Mouse (Mus musculus) embryo, embryonic 9.5 days (tissue): Measurements from ENCODE around the gene Pnisr.
A peak's percentile ranks its signal among the peaks of the same experiment; 100 is the strongest.

Experiments
- DNase-seq: peaks from one replicate; pipeline ENCODE4 v3.0.0-alpha.2; 2017; ENCODE audit errors: extremely low spot score

The Pnisr gene

DNA sequence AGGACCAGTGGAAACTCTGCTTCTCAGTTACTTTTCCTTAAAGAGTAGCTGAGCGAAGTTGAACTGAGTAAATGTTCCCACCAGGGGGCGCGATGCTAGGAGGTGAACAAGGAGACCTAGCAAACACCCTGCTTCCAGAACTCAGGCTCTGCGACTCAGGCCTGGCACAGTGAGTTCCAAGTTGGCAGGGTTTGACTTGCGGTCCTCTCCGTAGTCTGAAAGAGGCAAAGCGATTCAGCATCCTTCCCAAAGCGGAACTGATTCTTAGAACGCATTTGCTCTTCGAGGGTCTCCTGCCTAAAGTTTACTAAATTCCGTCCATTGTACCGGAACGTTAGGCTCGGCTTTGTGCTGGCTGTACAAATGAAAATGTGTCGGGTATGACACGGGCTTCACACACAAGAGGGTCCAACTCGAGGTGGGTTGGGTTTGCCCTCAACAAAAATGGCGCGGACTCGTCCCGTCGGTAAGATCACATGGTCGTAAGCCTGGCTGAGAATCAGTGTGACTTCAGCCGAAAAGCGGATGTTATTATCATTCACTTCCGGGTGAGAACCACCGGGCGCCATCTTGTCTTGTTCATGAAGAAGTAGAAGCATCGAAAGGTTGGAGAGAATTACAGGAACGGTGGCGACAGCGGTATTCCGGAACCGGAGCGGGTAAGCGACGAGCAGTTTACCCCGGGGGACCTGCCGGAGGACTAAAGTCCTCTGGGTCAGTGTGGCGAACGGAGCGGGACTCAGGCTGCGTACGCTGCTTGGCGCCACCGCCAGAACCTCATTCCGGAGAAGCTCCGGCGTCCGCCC is at the start of gene Pnisr:
Pnisr (plus strand) TSS at position 103 of the 806 bp plus-strand sequence.
- DNase-seq: peak; percentile 92

- DNase-seq: no peak
Measured at GRCm38 (mm10) chr4:21801013-21801412, 46.4 kb upstream of the Pnisr start.

- no peak for DNase-seq
Measured at GRCm38 (mm10) chr4:21801620-21802019, 45.8 kb upstream of the Pnisr start.

- DNase-seq: no peak
Measured at GRCm38 (mm10) chr4:21807204-21807603, 40.2 kb upstream of the Pnisr start.

DNA sequence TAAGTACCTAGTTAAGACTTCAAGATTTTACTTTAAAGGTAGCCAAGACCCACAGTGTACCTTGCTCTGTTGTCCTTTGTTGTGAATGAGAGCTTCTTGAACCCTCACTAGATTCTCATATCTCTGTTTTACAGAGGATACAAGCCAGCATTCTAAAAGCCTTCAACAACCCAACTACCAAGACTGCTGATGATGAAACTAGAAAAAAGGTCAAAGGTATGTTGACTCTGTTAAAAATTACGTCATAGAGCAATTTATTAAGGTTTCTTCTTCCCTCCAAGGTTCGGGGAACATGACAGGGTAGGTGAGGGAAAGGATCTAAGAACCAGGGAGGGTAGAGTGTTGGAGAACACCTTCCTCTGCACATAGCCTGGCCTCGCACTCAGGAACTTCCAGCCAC is 36.8 kb upstream of the Pnisr start:
- DNase-seq: no peak

DNA sequence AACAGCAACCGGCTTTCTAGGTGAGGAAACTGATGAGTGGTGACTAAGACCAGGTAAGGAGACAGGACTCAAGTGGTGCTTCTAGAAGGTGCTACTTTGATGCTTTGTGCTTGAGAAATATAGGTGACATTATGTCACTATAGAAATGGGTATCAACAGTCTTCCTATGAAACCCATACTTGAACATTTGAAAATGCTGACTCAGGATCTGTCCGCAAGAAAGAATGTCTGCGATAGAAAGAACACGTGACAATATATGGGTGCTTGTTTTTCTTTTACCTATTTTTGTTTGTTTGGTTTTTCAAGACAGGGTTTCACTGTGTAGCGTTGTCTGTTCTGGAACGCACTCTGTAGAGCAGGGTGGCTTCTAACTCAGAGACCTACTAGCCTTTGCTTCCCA is 34.7 kb upstream of the Pnisr start:
- no peak for DNase-seq

- peak; percentile 53 for DNase-seq
Measured at GRCm38 (mm10) chr4:21814029-21814428, 33.4 kb upstream of the Pnisr start.

DNA sequence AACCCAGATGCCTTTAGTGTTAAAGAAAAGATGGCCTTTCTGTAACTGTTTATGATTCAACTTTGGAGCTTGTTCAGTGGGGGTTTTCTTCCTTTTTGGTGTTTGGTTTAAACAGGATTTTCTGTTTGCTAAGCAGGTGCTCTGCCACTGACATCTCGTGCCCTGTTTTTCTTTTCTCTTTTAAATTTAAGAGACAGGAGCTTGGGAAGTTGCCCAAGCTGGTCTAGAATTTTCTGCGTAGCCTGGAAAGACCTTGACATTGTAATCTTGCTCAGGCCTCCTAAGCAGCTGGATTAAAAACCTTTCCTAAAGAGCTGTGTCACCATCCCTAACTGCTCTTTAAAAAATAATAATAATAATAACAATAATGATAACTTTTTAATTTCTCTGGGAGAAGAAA is 20.8 kb upstream of the Pnisr start:
- DNase-seq: no peak

DNA sequence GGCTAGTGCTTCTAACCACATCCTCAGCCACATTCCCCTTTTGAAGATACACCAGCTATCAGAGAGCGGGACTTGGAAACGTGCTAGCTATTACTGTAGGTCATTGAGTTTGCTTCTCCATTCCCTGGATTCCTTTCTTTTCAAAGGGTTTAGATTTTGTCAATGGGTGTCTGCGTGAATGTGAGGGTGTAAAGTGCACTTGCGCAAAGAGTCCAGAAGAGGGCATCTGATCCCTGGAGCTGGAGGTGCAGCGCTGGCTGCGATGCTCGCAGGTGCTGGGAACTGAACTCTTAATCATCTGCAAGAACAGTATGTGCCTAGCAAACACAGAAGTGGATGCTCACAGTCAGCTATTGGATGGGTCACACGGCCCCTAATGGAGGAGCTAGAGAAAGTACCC is 14.5 kb upstream of the Pnisr start:
- no peak for DNase-seq

DNA sequence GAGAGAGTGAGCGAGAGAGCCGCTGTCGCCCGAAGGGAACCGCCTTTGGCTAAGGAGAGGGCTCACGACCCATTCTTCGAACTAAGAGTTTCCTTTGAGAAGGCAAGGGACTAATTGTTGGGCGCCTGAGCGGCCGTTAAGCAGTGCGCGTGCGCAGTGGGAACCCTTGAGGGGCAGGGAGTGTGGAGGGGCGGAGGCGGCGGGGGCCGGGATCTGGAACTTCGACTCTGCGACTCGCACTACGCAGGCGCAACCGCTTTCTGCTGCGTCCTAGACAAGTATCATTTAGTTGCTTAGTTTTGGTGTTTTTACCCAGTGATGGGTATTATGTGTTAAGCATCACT is 876 bp downstream of the Pnisr start:
- DNase-seq: peak; percentile 89

- no peak for DNase-seq
Measured at GRCm38 (mm10) chr4:21857481-21857880, 10.1 kb downstream of the Pnisr start.

GRCm38 (mm10) chr4:21865226-21865625 is 17.8 kb downstream of the Pnisr start:
- no peak for DNase-seq

DNA sequence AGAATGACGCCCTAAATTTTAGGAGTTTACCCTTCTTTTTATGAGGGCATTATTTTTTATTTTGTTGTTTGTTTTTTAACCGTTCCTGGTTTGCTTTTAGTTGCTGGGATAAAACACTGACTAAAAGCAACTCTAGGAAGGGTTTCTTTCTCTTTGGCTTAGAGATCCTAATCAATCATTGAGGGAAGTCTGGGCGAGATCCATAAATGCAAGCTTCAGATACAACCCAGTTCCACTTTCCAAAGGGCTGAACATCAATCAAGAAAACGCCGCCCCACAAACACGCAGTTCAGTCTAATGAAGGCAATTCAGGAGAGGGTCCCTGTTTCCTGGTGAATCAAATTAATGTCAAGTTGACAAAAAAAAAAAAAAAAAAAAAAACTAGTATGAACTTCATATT is 31.4 kb downstream of the Pnisr start:
- DNase-seq: peak; percentile 5

- peak; percentile 89 for DNase-seq
Measured at GRCm38 (mm10) chr4:21879565-21880220, 32.3 kb downstream of the Pnisr start, which contains the start of gene Coq3. Gene Coq3 (plus strand): TSS chr4:21879673.

DNA sequence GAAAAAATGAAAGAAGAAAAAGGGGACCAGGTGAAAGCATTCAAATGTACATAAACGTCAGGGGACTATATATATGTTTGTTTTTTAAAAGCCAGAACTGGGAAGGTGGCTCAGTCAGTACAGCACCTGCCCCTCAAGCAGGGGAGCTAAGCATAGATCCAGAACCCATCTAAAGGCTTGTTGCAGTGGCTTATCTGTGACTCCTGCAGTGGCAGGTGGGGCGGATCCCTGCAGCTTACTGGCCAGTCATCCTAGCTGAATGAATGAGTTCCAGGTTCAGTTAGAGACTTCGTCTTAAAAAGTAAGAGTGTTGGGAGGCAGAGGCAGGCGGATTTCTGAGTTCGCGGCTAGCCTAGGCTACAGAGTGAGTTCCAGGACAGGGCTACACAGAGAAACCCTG is 35.4 kb downstream of the Pnisr start:
- no peak for DNase-seq

DNA sequence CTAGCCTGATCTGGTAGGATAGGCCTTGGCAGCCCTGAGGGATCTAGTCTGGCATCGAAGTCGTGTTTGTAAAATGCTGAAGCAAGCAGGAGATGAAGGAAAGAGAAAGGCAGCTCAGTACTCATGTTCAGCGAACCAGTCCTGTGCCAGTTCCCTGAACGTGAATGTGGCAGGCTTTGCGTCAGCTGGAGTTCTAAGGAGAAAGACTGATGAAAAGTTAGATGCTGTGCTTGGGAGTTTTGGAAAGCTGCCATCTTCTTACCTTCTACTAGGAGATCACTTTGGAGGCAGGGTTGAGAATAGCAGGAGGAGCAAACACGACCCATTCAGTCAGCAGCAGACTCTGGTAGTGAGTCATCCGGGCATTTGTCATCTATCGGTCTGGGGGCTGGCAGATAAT is 38.4 kb downstream of the Pnisr start:
- DNase-seq: no peak
